Mouse (Mus musculus): Measurements from ENCODE around the gene Psmd13. TPM values are rescaled to one million over a fixed set of nuclear protein-coding genes. Genes with fewer than 3 reads are reported as not detected.

Psmd13 gene
- total RNA-seq (2023) = 10 to 100 TPM; 75.3 to 88.5 TPM

GRCm38 (mm10) chr7:140881696-140882468, at the start of gene Psmd13, which contains the start of gene Sirt3:
TSS of gene Psmd13 (plus strand) at chr7:140881968.
TSS of gene Sirt3 (minus strand) at chr7:140882309.

GRCm38 (mm10) chr7:140834968-140835757, 46.6 kb upstream of the Psmd13 start, which contains the start of gene Urah:
TSS of gene Urah (plus strand) at chr7:140835018.

GRCm38 (mm10) chr7:140844905-140845665, 36.7 kb upstream of the Psmd13 start, which contains the start of gene Scgb1c1:
TSS of gene Scgb1c1 (plus strand) at chr7:140845547.

GRCm38 (mm10) chr7:140847755-140848580, 33.8 kb upstream of the Psmd13 start, which contains the start of gene Odf3:
TSS of gene Odf3 (plus strand) at chr7:140847805.

GRCm38 (mm10) chr7:140855860-140856784, 25.6 kb upstream of the Psmd13 start, which contains the start of gene Gm45785:
TSS of gene Gm45785 (minus strand) at chr7:140856331.

GRCm38 (mm10) chr7:140856785-140857549, 24.8 kb upstream of the Psmd13 start, which contains the start of gene Ric8a:
TSS of gene Ric8a (plus strand) at chr7:140856957.

GRCm38 (mm10) chr7:140857550-140858505, 23.9 kb upstream of the Psmd13 start, which contains the start of gene Bet1l:
TSS of gene Bet1l (minus strand) at chr7:140857577.

GRCm38 (mm10) chr7:140900220-140900619, 18.5 kb downstream of the Psmd13 start, which contains the start of gene Cox8b:
TSS of gene Cox8b (minus strand) at chr7:140900446.

GRCm38 (mm10) chr7:140920418-140921029, 38.8 kb downstream of the Psmd13 start, which contains the start of gene Nlrp6:
TSS of gene Nlrp6 (plus strand) at chr7:140920902.

GRCm38 (mm10) chr7:140941222-140942051, 59.7 kb downstream of the Psmd13 start, which contains the start of gene Pgghg:
TSS of gene Pgghg (plus strand) at chr7:140941391.

Other genes with a start within 250 kb of the Psmd13 start
- gene Olfr53, start 235.5 kb upstream of the Psmd13 start, total RNA-seq (2023) = not detected
- not detected for gene Olfr539, start 222.0 kb upstream of the Psmd13 start, total RNA-seq (2023)
- not detected for gene Olfr45, start 200.0 kb upstream of the Psmd13 start, total RNA-seq (2023)
- gene Olfr541, start 184.7 kb upstream of the Psmd13 start, total RNA-seq (2023) = not detected
- not detected for gene Cyp2e1, start 118.2 kb upstream of the Psmd13 start, total RNA-seq (2023)
- not detected for gene Syce1, start 94.1 kb upstream of the Psmd13 start, total RNA-seq (2023)
- not detected for gene Zfp941, start 59.8 kb upstream of the Psmd13 start, total RNA-seq (2023)
- not detected for gene Urah, start 47.0 kb upstream of the Psmd13 start, total RNA-seq (2023)
- gene Scgb1c1, start 36.4 kb upstream of the Psmd13 start, total RNA-seq (2023) = not detected
- gene Odf3, start 34.2 kb upstream of the Psmd13 start, total RNA-seq (2023) = not detected
- not detected for gene Gm45785, start 25.6 kb upstream of the Psmd13 start, total RNA-seq (2023)
- gene Ric8a, start 25.0 kb upstream of the Psmd13 start, total RNA-seq (2023) = 100 to 1,000 TPM; 109 to 116 TPM
- gene Bet1l, start 24.4 kb upstream of the Psmd13 start, total RNA-seq (2023) = 10 to 100 TPM; 31.2 to 31.7 TPM
- gene Sirt3, start 341 bp downstream of the Psmd13 start, total RNA-seq (2023) = 1 to 10 TPM; 8.4 to 9.2 TPM
- gene Cox8b, start 18.5 kb downstream of the Psmd13 start, total RNA-seq (2023) = not detected
- under 1 TPM in 1 of 2 experiments, not detected in 1; 0.17 TPM for gene Nlrp6, start 38.9 kb downstream of the Psmd13 start, total RNA-seq (2023)
- gene Pgghg, start 59.4 kb downstream of the Psmd13 start, total RNA-seq (2023) = 1 to 10 TPM; 7.3 to 8.9 TPM
- gene Ifitm5, start 68.3 kb downstream of the Psmd13 start, total RNA-seq (2023) = not detected
- not detected for gene Gm45717, start 74.0 kb downstream of the Psmd13 start, total RNA-seq (2023)
- 10 to 100 TPM; 17.0 to 18.4 TPM for gene Ifitm2, start 74.0 kb downstream of the Psmd13 start, total RNA-seq (2023)
- gene Ifitm1, start 85.3 kb downstream of the Psmd13 start, total RNA-seq (2023) = 1 to 10 TPM in 1 of 2 experiments, not detected in 1; 5.9 TPM
- 1 to 10 TPM; 1.2 to 5.6 TPM for gene Ifitm3, start 128.8 kb downstream of the Psmd13 start, total RNA-seq (2023)
- not detected for gene Ifitm6, start 136.0 kb downstream of the Psmd13 start, total RNA-seq (2023)
- not detected for gene Gm17387, start 147.2 kb downstream of the Psmd13 start, total RNA-seq (2023)
- gene B4galnt4, start 179.1 kb downstream of the Psmd13 start, total RNA-seq (2023) = 1 to 10 TPM; 1.4 to 2.2 TPM
- 10 to 100 TPM; 45.7 to 59.0 TPM for gene Pkp3, start 196.2 kb downstream of the Psmd13 start, total RNA-seq (2023)
- 10 to 100 TPM; 74.9 to 85.3 TPM for gene Sigirr, start 218.6 kb downstream of the Psmd13 start, total RNA-seq (2023)
- not detected for gene Ano9, start 235.8 kb downstream of the Psmd13 start, total RNA-seq (2023)
- gene Ptdss2, start 240.4 kb downstream of the Psmd13 start, total RNA-seq (2023) = 10 to 100 TPM; 12.0 to 12.5 TPM